Mouse (Mus musculus): ENCODE data around the gene Vmn1r65. TPM values are rescaled to one million over a fixed set of nuclear protein-coding genes. Genes with fewer than 3 reads are reported as not detected.
"Not testable (repeated sequence)": the region's sequence is repeated elsewhere in the genome, so short reads cannot be mapped to it uniquely, and the experiment has no call there.

Gene Vmn1r65
- not detected in 2 replicates for polyA plus RNA-seq (2014; fragmentation: Nextera tagmentation; extraction: Ambion mirVana)

DNA sequence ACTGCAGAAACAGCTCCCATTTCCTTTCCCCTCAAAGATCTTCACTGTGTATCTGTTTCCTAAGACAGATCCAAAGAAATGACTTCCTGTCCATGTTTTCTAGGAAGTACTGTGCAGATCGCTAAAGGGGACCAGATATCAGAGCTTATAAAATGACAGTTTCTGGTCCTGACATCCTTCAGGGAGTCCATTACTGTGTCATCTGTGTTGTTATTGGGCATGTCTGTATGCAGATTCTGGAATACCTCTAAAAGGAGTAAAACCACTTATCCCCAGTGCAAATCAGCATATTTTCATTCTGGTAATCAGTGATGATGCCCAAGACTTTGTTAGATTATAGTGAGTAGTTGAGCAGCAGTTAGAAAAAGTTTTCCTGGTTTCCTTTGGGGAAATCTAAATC, at the start of gene Vmn1r65:
Vmn1r65 (minus strand) TSS at position 101 of the 400 bp plus-strand sequence.
- Histone ChIP-seq H3K9ac (ENCODE audit: low read depth, low read length) (no peak within 1 kb of the TSS), H3K4me3 (ENCODE audit: low read depth, low read length) (no peak within 1 kb of the TSS), H3K36me3 (ENCODE audit: control insufficient read depth, insufficient read depth, low read length) (no peaks in the 10 kb centered on the region), H3K27ac (ENCODE audit: low read depth, low read length) (no peak within 1 kb of the TSS), H3K4me1 (ENCODE audit: control insufficient read depth, insufficient read depth, low read length) (no peaks in the 10 kb centered on the region), H3K27me3 (ENCODE audit: control insufficient read depth, insufficient read depth, low read length) (no peaks in the 10 kb centered on the region), H3K9me3 (replicated peaks; ENCODE audit: control insufficient read depth, low read length) (peaks cover 15% of the 10 kb centered on the region), H3K4me2 (no peak within 1 kb of the TSS)
- no peak for ATAC-seq (replicated peaks; ENCODE audit: insufficient number of reproducible peaks, low FRiP score, low TSS enrichment)
- 88% methylated on average over 1 of the region's 1 CpGs for WGBS (ENCODE audit: insufficient replicate concordance)

DNA sequence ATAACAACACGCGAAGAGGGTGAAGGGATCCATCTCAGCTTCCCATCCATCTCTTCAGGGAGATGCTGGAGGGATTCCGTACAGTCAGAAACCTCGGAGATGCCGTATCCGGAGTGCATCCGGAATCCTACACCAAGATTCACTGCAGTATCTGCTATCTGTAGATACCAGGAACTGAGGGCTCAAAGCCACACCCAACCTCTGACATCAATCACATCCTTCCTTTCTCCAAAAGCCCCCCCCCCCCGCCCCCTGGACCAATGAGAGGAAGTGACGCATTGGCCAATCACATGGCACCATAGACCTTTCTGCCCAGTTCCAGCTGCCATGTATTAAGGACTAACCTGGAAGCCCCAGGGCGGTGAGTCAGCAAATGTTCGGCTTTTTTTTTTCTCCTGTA, 34.1 kb upstream of the Vmn1r65 start, which contains the start of gene Nlrp4c:
Nlrp4c (plus strand) TSS at position 301 of the 400 bp plus-strand sequence.
- no peak within 1 kb of the TSS for H3K4me3 ChIP-seq (ENCODE audit: low read depth, low read length)
- no peak within 1 kb of the TSS for H3K4me2 ChIP-seq
- no peak for ATAC-seq (replicated peaks; ENCODE audit: insufficient number of reproducible peaks, low FRiP score, low TSS enrichment)
- no peak within 1 kb of the TSS for H3K27ac ChIP-seq (ENCODE audit: low read depth, low read length)
- no peaks in the 10 kb centered on the region for H3K27me3 ChIP-seq (ENCODE audit: control insufficient read depth, insufficient read depth, low read length)
- no peak within 1 kb of the TSS for H3K9ac ChIP-seq (ENCODE audit: low read depth, low read length)
- WGBS (ENCODE audit: insufficient replicate concordance), result 83% methylated on average over 11 of the region's 11 CpGs
- peaks cover 3% of the 10 kb centered on the region for H3K9me3 ChIP-seq (replicated peaks; ENCODE audit: control insufficient read depth, low read length)
- H3K4me1 ChIP-seq (ENCODE audit: control insufficient read depth, insufficient read depth, low read length), result no peaks in the 10 kb centered on the region
- no peaks in the 10 kb centered on the region for H3K36me3 ChIP-seq (ENCODE audit: control insufficient read depth, insufficient read depth, low read length)

DNA sequence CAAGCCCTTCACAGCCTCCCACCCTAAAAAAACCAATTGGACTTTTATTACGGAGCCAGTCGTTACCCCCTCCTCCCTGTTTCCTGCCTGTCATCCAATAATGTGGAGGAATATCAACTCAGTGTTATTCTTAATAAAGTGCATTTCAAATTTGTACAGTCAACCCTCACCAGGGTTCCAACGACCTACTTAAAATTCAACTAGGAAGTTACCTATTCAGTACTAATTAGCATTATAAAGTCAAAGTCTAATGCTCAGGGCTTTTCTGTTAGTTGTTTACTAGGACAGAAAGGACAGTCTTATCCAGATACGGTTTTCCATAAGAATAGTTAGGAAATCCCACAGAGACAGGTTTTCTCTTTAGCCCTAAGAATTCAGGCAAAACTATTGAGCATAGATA, 28.4 kb downstream of the Vmn1r65 start:
- ATAC-seq (replicated peaks; ENCODE audit: insufficient number of reproducible peaks, low FRiP score, low TSS enrichment); H3K4me3 ChIP-seq (ENCODE audit: low read depth, low read length); H3K27me3 ChIP-seq (ENCODE audit: control insufficient read depth, insufficient read depth, low read length); H3K4me2 ChIP-seq; H3K9ac ChIP-seq (ENCODE audit: low read depth, low read length); H3K27ac ChIP-seq (ENCODE audit: low read depth, low read length); H3K36me3 ChIP-seq (ENCODE audit: control insufficient read depth, insufficient read depth, low read length); H3K4me1 ChIP-seq (ENCODE audit: control insufficient read depth, insufficient read depth, low read length): not testable (repeated sequence)
- 73% methylated on average over 4 of the region's 4 CpGs for WGBS (ENCODE audit: insufficient replicate concordance)
- H3K9me3 ChIP-seq (replicated peaks; ENCODE audit: control insufficient read depth, low read length), result peaks cover 10% of the 10 kb centered on the region

- not testable (repeated sequence) for ATAC-seq (replicated peaks; ENCODE audit: insufficient number of reproducible peaks, low FRiP score, low TSS enrichment); H3K4me3 ChIP-seq (ENCODE audit: low read depth, low read length); H3K9ac ChIP-seq (ENCODE audit: low read depth, low read length); H3K27ac ChIP-seq (ENCODE audit: low read depth, low read length); H3K4me1 ChIP-seq (ENCODE audit: control insufficient read depth, insufficient read depth, low read length); H3K4me2 ChIP-seq; H3K9me3 ChIP-seq (replicated peaks; ENCODE audit: control insufficient read depth, low read length); H3K27me3 ChIP-seq (ENCODE audit: control insufficient read depth, insufficient read depth, low read length); H3K36me3 ChIP-seq (ENCODE audit: control insufficient read depth, insufficient read depth, low read length)
- WGBS (ENCODE audit: insufficient replicate concordance), result 65% methylated on average over 2 of the region's 2 CpGs
Measured at GRCm38 (mm10) chr7:5972546-5972945, 38.3 kb downstream of the Vmn1r65 start.

Other genes with a start within 250 kb of the Vmn1r65 start
- not detected in 2 replicates for gene Vmn1r63, start 205.6 kb downstream of the Vmn1r65 start, polyA plus RNA-seq (2014; fragmentation: Nextera tagmentation; extraction: Ambion mirVana)
- gene Vmn1r64, start 126.5 kb downstream of the Vmn1r65 start, polyA plus RNA-seq (2014; fragmentation: Nextera tagmentation; extraction: Ambion mirVana), result not detected in 2 replicates
- gene Nlrp4c, start 34.2 kb upstream of the Vmn1r65 start, polyA plus RNA-seq (2014; fragmentation: Nextera tagmentation; extraction: Ambion mirVana), result 0.07 TPM in 1 of 2 replicates, not detected in the other
- gene Zfp787, start 145.0 kb upstream of the Vmn1r65 start, polyA plus RNA-seq (2014; fragmentation: Nextera tagmentation; extraction: Ambion mirVana), result 9.0 and 13.3 TPM in 2 replicates
- gene Zfp444, start 161.2 kb upstream of the Vmn1r65 start, polyA plus RNA-seq (2014; fragmentation: Nextera tagmentation; extraction: Ambion mirVana), result 30.9 and 31.4 TPM in 2 replicates
- gene Galp, start 186.1 kb upstream of the Vmn1r65 start, polyA plus RNA-seq (2014; fragmentation: Nextera tagmentation; extraction: Ambion mirVana), result not detected in 2 replicates
- not detected in 2 replicates for gene Zscan5b, start 211.3 kb upstream of the Vmn1r65 start, polyA plus RNA-seq (2014; fragmentation: Nextera tagmentation; extraction: Ambion mirVana)
- not detected in 2 replicates for gene Epp13, start 241.7 kb upstream of the Vmn1r65 start, polyA plus RNA-seq (2014; fragmentation: Nextera tagmentation; extraction: Ambion mirVana)